Mouse (Mus musculus) CH12.LX (cell line): Measurements from ENCODE around the gene Arpp19. TPM values are rescaled to one million over a fixed set of nuclear protein-coding genes. Genes with fewer than 3 reads are reported as not detected.

Source experiments
- DNase-seq: peaks from one replicate; pipeline ENCODE4 v3.0.0-alpha.2; 2013; ENCODE audit errors: extremely low read depth
- H3K27ac ChIP-seq: 2 replicates; pipeline ENCODE4 v1.5.1; 2012; ENCODE audit warnings: low read depth, mild to moderate bottlenecking, control low read depth, moderate library complexity; ENCODE audit not compliant: insufficient read depth
- H3K27me3 ChIP-seq: replicated peaks from 2 replicates; pipeline ENCODE3; 2012; ENCODE audit warnings: inconsistent platforms
- H3K36me3 ChIP-seq, 2 experiments: replicated peaks in 1 of 2; 2 replicates each; pipeline versions ENCODE3 to v1.6.1; 2012; ENCODE audit warnings: inconsistent platforms in 1 of 2, low read length in 1 of 2, mild to moderate bottlenecking in 1 of 2, mixed read lengths in 1 of 2, moderate library complexity in 1 of 2; ENCODE audit not compliant: control insufficient read depth in 1 of 2, insufficient read depth in 1 of 2
- H3K4me1 ChIP-seq, 2 experiments: 2 replicates each; pipeline ENCODE4 v1.6.1; 2012; ENCODE audit warnings: inconsistent platforms in 1 of 2, moderate library complexity in 1 of 2; ENCODE audit not compliant: insufficient read depth in 2 of 2, control insufficient read depth in 1 of 2
- H3K4me2 ChIP-seq: 2 replicates; pipeline ENCODE4 v1.6.1; 2012; ENCODE audit warnings: low read depth, mild to moderate bottlenecking, control low read depth; ENCODE audit not compliant: poor library complexity, insufficient read depth, severe bottlenecking
- H3K4me3 ChIP-seq, 3 experiments: fragments of 150-350 bp in 1 of 3; sonication (generic) in 1 of 3; replicated peaks in 1 of 3; 2 replicates each; pipeline versions ENCODE3 to v1.5.1; 2011 to 2012; ENCODE audit warnings: low read depth in 2 of 3, low read length in 2 of 3, mild to moderate bottlenecking in 2 of 3, moderate library complexity in 2 of 3, control low read depth in 1 of 3, improper control_type of control experiment in 1 of 3, inconsistent platforms in 1 of 3, mixed read lengths in 1 of 3; ENCODE audit not compliant: poor library complexity in 1 of 3
- H3K79me2 ChIP-seq: replicated peaks from 2 replicates; pipeline ENCODE4 v1.6.1; 2012; ENCODE audit warnings: mild to moderate bottlenecking, moderate library complexity; ENCODE audit not compliant: control insufficient read depth, poor library complexity, insufficient read depth, severe bottlenecking; ENCODE audit errors: extremely low read depth
- H3K9ac ChIP-seq: 2 replicates; pipeline ENCODE4 v1.6.1; 2012; ENCODE audit warnings: low read depth, mild to moderate bottlenecking, control low read depth, moderate library complexity; ENCODE audit not compliant: insufficient read depth
- H3K9me3 ChIP-seq: replicated peaks from 2 replicates; pipeline ENCODE3; 2012; ENCODE audit warnings: low read length, inconsistent platforms, mixed read lengths
- CHD1 ChIP-seq: IDR thresholded peaks from 2 replicates; pipeline ENCODE4 v1.6.1; 2012; ENCODE audit warnings: low read depth, low read length, improper control_type of control experiment, inconsistent platforms
- CTCF ChIP-seq, 2 experiments: IDR thresholded peaks in 1 of 2; conservative IDR thresholded peaks in 1 of 2; 2 replicates each; pipeline ENCODE4 v1.5.1; 2011 to 2012; ENCODE audit warnings: low read depth in 2 of 2, low read length in 2 of 2, improper control_type of control experiment in 1 of 2, inconsistent platforms in 1 of 2, mild to moderate bottlenecking in 1 of 2, moderate library complexity in 1 of 2
- EP300 ChIP-seq: IDR thresholded peaks from 2 replicates; pipeline ENCODE4 v1.6.1; 2011; ENCODE audit warnings: low read length, improper control_type of control experiment
- ETS1 ChIP-seq: conservative IDR thresholded peaks from 2 replicates; pipeline ENCODE4 v1.6.1; 2012; ENCODE audit warnings: low read depth, mild to moderate bottlenecking, inconsistent platforms, low read length, improper control_type of control experiment, moderate library complexity
- GABPA ChIP-seq: IDR thresholded peaks from 2 replicates; pipeline ENCODE4 v1.6.1; 2012; ENCODE audit warnings: low read depth, low read length, improper control_type of control experiment, inconsistent platforms; ENCODE audit not compliant: insufficient replicate concordance
- IRF4 ChIP-seq: IDR thresholded peaks from 2 replicates; pipeline ENCODE4 v1.6.1; 2014; ENCODE audit warnings: low read depth, mild to moderate bottlenecking, inconsistent platforms, low read length, improper control_type of control experiment
- JUN ChIP-seq: IDR thresholded peaks from 2 replicates; pipeline ENCODE4 v1.6.1; 2011; ENCODE audit warnings: low read depth, mild to moderate bottlenecking, low read length, improper control_type of control experiment, moderate library complexity; ENCODE audit not compliant: insufficient read depth
- JUND ChIP-seq: conservative IDR thresholded peaks from 2 replicates; pipeline ENCODE4 v1.6.1; 2011; ENCODE audit warnings: low read depth, low read length, improper control_type of control experiment
- KAT2A ChIP-seq: IDR thresholded peaks from 2 replicates; pipeline ENCODE4 v1.6.1; 2012; ENCODE audit warnings: low read length, improper control_type of control experiment, inconsistent platforms; ENCODE audit not compliant: insufficient replicate concordance
- MAFK ChIP-seq: IDR thresholded peaks from 2 replicates; pipeline ENCODE4 v1.6.1; 2011; ENCODE audit warnings: low read length, improper control_type of control experiment; ENCODE audit not compliant: insufficient replicate concordance
- MAX ChIP-seq: IDR thresholded peaks from 2 replicates; pipeline ENCODE4 v1.6.1; 2011; ENCODE audit warnings: low read length, improper control_type of control experiment
- MAZ ChIP-seq: IDR thresholded peaks from 2 replicates; pipeline ENCODE4 v1.6.1; 2012; ENCODE audit warnings: low read depth, mild to moderate bottlenecking, inconsistent platforms, low read length, improper control_type of control experiment, moderate library complexity
- MEF2A ChIP-seq: IDR thresholded peaks from 2 replicates; pipeline ENCODE4 v1.6.1; 2014; ENCODE audit warnings: low read depth, mild to moderate bottlenecking, inconsistent platforms, low read length, improper control_type of control experiment, borderline replicate concordance
- MYC ChIP-seq: IDR thresholded peaks from 2 replicates; pipeline ENCODE4 v1.6.1; 2011; ENCODE audit warnings: low read depth, mild to moderate bottlenecking, improper control_type of control experiment, low read length
- NRF1 ChIP-seq: IDR thresholded peaks from 2 replicates; pipeline ENCODE4 v1.6.1; 2014; ENCODE audit warnings: low read depth, mild to moderate bottlenecking, inconsistent platforms, low read length, improper control_type of control experiment, moderate library complexity
- PAX5 ChIP-seq: IDR thresholded peaks from 2 replicates; pipeline ENCODE4 v1.6.1; 2012; ENCODE audit warnings: low read length, inconsistent platforms, mixed read lengths
- POLR2A ChIP-seq: IDR thresholded peaks from 2 replicates; pipeline ENCODE4 v1.6.1; 2011; ENCODE audit warnings: low read depth, mild to moderate bottlenecking, improper control_type of control experiment, low read length
- SMC3 ChIP-seq: IDR thresholded peaks from 2 replicates; pipeline ENCODE4 v1.6.1; 2011; ENCODE audit warnings: low read depth, low read length, improper control_type of control experiment
- TCF12 ChIP-seq: IDR thresholded peaks from 2 replicates; pipeline ENCODE4 v1.6.1; 2014; ENCODE audit warnings: low read depth, mild to moderate bottlenecking, inconsistent platforms, low read length, improper control_type of control experiment
- UBTF ChIP-seq: IDR thresholded peaks from 2 replicates; pipeline ENCODE4 v1.6.1; 2012; ENCODE audit warnings: low read depth, mild to moderate bottlenecking, inconsistent platforms, low read length, improper control_type of control experiment, moderate library complexity
- USF1 ChIP-seq: IDR thresholded peaks from 2 replicates; pipeline ENCODE4 v1.6.1; 2014; ENCODE audit warnings: low read depth, mild to moderate bottlenecking, inconsistent platforms, low read length, improper control_type of control experiment
- ZC3H11A ChIP-seq: IDR thresholded peaks from 2 replicates; pipeline ENCODE4 v1.6.1; 2012; ENCODE audit warnings: low read depth, mild to moderate bottlenecking, inconsistent platforms, low read length, improper control_type of control experiment
- ZKSCAN1 ChIP-seq: IDR thresholded peaks from 2 replicates; pipeline ENCODE4 v1.6.1; 2012; ENCODE audit warnings: low read depth, inconsistent platforms, low read length, improper control_type of control experiment, borderline replicate concordance
- ZMIZ1 ChIP-seq: IDR thresholded peaks from 2 replicates; pipeline ENCODE4 v1.6.1; 2012; ENCODE audit warnings: low read depth, mild to moderate bottlenecking, inconsistent platforms, low read length, improper control_type of control experiment
- dilution Hi-C: fragments of 300-500 bp; cut with MboI; formaldehyde crosslinking; loops from 2 replicates; pipeline ENCODE4 v1.14.3; 2020; ENCODE audit warnings: low sequenced_read_pairs; ENCODE audit not compliant: extremely low pct_unique_long_range_greater_than_20kb, extremely low pct_ligation_motif_present
- in situ Hi-C: fragments of 300-500 bp; cut with MboI; formaldehyde crosslinking; loops from 3 replicates; pipeline ENCODE4 v1.14.3; 2019; ENCODE audit warnings: low sequenced_read_pairs, low pct_ligation_motif_present, low pct_unique_long_range_greater_than_20kb, mixed read lengths
- polyA plus RNA-seq: library from polyadenylated mRNA; unstranded; fragments of >175 nt; gene quantifications from 2 replicates; pipeline ENCODE4 v1.2.1, GENCODE M21; 2012; ENCODE audit warnings: low read depth; ENCODE audit not compliant: insufficient read length
- total RNA-seq, 2 experiments: library from RNA; depleted of rRNA; stranded (reverse); fragments of 300-350 nt in 1 of 2; fragments of >200 nt in 1 of 2; gene quantifications; 2 replicates each; pipeline ENCODE4 v1.2.3; 2012 to 2014

Gene Arpp19
- total and polyA plus RNA-seq, 3 experiments: 194 to 479 (median 244) TPM

DNA sequence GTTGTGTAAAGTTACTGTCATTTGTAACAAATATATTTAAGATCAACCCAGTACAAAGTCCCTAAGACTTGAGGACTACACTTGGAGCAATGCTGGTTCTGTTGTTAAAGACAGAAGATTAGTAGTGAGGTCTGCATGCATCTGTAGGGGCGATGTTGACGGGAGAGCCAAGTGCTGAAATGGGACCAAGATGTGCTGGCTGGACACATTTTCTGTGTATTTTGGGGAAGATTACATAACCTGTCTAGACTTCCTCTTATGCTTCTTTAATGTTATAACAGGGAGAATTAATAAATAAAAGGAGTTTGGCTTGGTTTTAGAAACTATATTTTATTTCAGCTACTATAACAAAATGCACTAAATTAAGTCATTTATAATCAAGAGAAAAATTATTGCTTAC lies 47.4 kb upstream of the Arpp19 start:
- Histone ChIP-seq H3K79me2 (peaks cover 3% of the 10 kb centered on the region; the same call in 1 of the 2 replicates), H3K4me2 (no peak overlapping the region), H3K4me1 (peaks cover 14 to 35% of the 10 kb centered on the region in 2 experiments), H3K27me3 (no peaks in the 10 kb centered on the region), H3K4me3 (no peak overlapping the region), H3K9me3 (no peaks in the 10 kb centered on the region), H3K27ac (no peak overlapping the region), H3K36me3 (peaks cover 0 to 14% of the 10 kb centered on the region in 2 experiments), H3K9ac (no peak overlapping the region)
- TF ChIP-seq MEF2A: no peak
- TF ChIP-seq UBTF: no peak
- no peak for TF ChIP-seq ZKSCAN1
- no peak for TF ChIP-seq JUND
- no peak for TF ChIP-seq MAFK
- TF ChIP-seq KAT2A: no peak
- TF ChIP-seq SMC3: no peak
- no peak for TF ChIP-seq MYC
- TF ChIP-seq USF1: no peak
- TF ChIP-seq JUN: no peak
- no peak for TF ChIP-seq NRF1
- in situ Hi-C loops (no loop called here), dilution Hi-C loops (no loop called here)
- DNase-seq: no peak

DNA sequence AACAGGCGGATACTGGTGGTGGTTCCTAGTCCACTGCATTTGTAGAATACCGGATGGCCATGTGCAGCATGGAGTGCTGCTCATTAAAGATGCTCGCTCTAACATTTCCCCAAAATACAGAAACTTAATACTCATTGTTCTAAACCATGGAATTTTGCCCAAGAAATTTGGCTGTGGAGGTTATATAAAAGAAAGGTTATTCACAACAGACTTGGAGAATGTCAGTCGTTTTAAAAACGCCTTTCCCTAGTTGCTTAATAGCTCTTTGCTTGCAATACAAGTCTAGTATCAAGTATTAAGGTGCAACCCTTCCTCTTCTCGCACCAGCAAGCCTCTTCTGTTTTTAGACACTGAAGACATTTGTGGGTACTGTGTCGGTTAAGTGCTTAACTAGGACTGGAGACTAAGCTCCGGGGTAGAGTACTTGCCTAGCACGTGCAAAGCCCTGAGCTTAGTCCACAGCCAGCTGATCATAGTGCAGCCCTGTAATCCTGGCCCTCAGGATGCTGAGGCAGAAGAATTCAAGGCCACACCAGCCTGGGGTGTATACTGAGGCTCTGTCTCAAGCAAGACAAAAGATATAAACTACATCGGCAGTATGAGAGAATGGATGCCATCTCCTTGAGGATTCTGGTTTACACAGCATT lies 42.7 kb upstream of the Arpp19 start:
- Histone ChIP-seq H3K9ac (no peak overlapping the region), H3K36me3 (peaks cover 0 to 4% of the 10 kb centered on the region in 2 experiments), H3K4me1 (peaks cover 5 to 35% of the 10 kb centered on the region in 2 experiments; a peak in 3 of 4 replicates), H3K4me2 (no peak overlapping the region), H3K9me3 (no peaks in the 10 kb centered on the region), H3K4me3 (no peak overlapping the region), H3K79me2 (no peaks in the 10 kb centered on the region), H3K27me3 (no peaks in the 10 kb centered on the region), H3K27ac (no peak overlapping the region)
- dilution Hi-C loops (no loop called here), in situ Hi-C loops (no loop called here)
- no peak for DNase-seq
- TF ChIP-seq ZMIZ1 (no peak), USF1 (no peak), PAX5 (no peak), TCF12 (no peak), ZC3H11A (no peak), CTCF (conservative IDR thresholded peaks at IDR 0.05 in 1 of 2, IDR thresholded peaks at IDR 0.05 in 1 of 2; ENCODE audit: low read depth in 2 of 2, low read length in 2 of 2) (no peak), NRF1 (no peak), MAZ (no peak), MAX (no peak), EP300 (no peak), CHD1 (no peak), GABPA (no peak), SMC3 (no peak), ETS1 (no peak), ZKSCAN1 (no peak), IRF4 (no peak), POLR2A (no peak)
